ENCODE assay signal across 22 mouse cellular contexts in genomic region chr12:32994081-32994480, GRCm38 (mm10). TPM values are rescaled to one million over a fixed set of nuclear protein-coding genes. Genes with fewer than 3 reads are reported as not detected.
DNase-seq lines count a peak whose midpoint lies in the region; ATAC-seq lines count a peak whose summit lies in the region.
"Had no signal": no experiment of that assay in that cellular context is flagged by ENCODE, and none has a peak within 500 bp of the region (broad histone marks: within the 10 kb centered on the region; RNA-seq: fewer than 3 reads in every experiment).

No protein-coding gene starts in this region.

- no peak overlapping the region for H3K9ac ChIP-seq in limb, embryonic 11.5 days (ENCODE audit: low read length)
- no peak overlapping the region for H3K9ac ChIP-seq in midbrain, embryonic 13.5 days (replicated peaks)
- H3K9ac ChIP-seq: embryonic facial prominence, embryonic 15.5 days; heart, embryonic 13.5 days; hindbrain, embryonic 13.5 days had no signal

- ATAC-seq in limb, embryonic 11.5 days (ENCODE audit: insufficient number of reproducible peaks, low FRiP score, low TSS enrichment, low read depth), result no peak
- no peak for ATAC-seq in midbrain, embryonic 13.5 days
- peak; percentile 76 for ATAC-seq in neutrophil, adult 5-6 weeks (ENCODE audit: extremely low read depth, insufficient number of reproducible peaks, low FRiP score, poor library complexity, severe bottlenecking)
- ATAC-seq: forebrain, embryonic 14.5 days had no signal

- H3K4me3 ChIP-seq in limb, embryonic 11.5 days (ENCODE audit: low read depth, low read length), result no peak overlapping the region
- no peak overlapping the region for H3K4me3 ChIP-seq in limb, embryonic 10.5 days
- no peak overlapping the region for H3K4me3 ChIP-seq in midbrain, embryonic 10.5 days
- H3K4me3 ChIP-seq in midbrain, embryonic 13.5 days (replicated peaks), result no peak overlapping the region
- H3K4me3 ChIP-seq: embryonic facial prominence, embryonic 15.5 days; erythroblast, embryonic 14.5 days; forebrain, embryonic 10.5 days; gastrocnemius, adult 2 months; heart, embryonic 13.5 days; hindbrain, embryonic 13.5 days had no signal

- 67% methylated on average over 5 of the region's 5 CpGs for WGBS in limb, embryonic 11.5 days
- WGBS in limb, embryonic 10.5 days, result 64% methylated on average over 5 of the region's 5 CpGs
- 91% methylated on average over 5 of the region's 5 CpGs for WGBS in midbrain, embryonic 10.5 days
- WGBS in midbrain, embryonic 13.5 days, result 84% methylated on average over 5 of the region's 5 CpGs

- H3K27ac ChIP-seq in limb, embryonic 11.5 days (replicated peaks; ENCODE audit: low read depth, low read length), result no peak overlapping the region
- H3K27ac ChIP-seq in limb, embryonic 10.5 days, result no peak overlapping the region
- H3K27ac ChIP-seq in midbrain, embryonic 10.5 days (replicated peaks), result no peak overlapping the region
- H3K27ac ChIP-seq in midbrain, embryonic 13.5 days, result no peak overlapping the region
- H3K27ac ChIP-seq: embryonic facial prominence, embryonic 15.5 days; forebrain, embryonic 10.5 days; gastrocnemius, adult 2 months; heart, embryonic 13.5 days; hindbrain, embryonic 13.5 days had no signal

- peak; percentile 11 for DNase-seq in limb, embryonic 11.5 days (ENCODE audit: low spot score)
- DNase-seq in limb, embryonic 10.5 days (ENCODE audit: low spot score), result no peak
- DNase-seq in midbrain, embryonic 10.5 days (ENCODE audit: low spot score), result peak; percentile 9
- DNase-seq in A20 (ENCODE audit: low read depth, low spot score), result peak; percentile 84
- DNase-seq in T-cell, adult 2 months (ENCODE audit: low spot score), result no peak
- DNase-seq: adrenal gland, postnatal 10 days; cerebellum, adult 11 months; cerebellum, adult 8-10 months; cerebellum, postnatal 14 days; embryo, embryonic 11 days; gastrocnemius, adult 2 months; gastrocnemius, postnatal 25 days; heart, postnatal 4 days had no signal

- no peaks in the 10 kb centered on the region for H3K9me3 ChIP-seq in limb, embryonic 11.5 days (ENCODE audit: control insufficient read depth, low read length)
- H3K9me3 ChIP-seq in limb, embryonic 10.5 days (replicated peaks), result no peaks in the 10 kb centered on the region
- H3K9me3 ChIP-seq in midbrain, embryonic 10.5 days (replicated peaks), result no peaks in the 10 kb centered on the region
- H3K9me3 ChIP-seq in midbrain, embryonic 13.5 days, result no peaks in the 10 kb centered on the region
- H3K9me3 ChIP-seq: embryonic facial prominence, embryonic 15.5 days; forebrain, embryonic 10.5 days; G1E; heart, embryonic 13.5 days; hindbrain, embryonic 13.5 days had no signal

- no peaks in the 10 kb centered on the region for H3K36me3 ChIP-seq in limb, embryonic 11.5 days (ENCODE audit: control insufficient read depth, insufficient read depth, low read length)
- no peaks in the 10 kb centered on the region for H3K36me3 ChIP-seq in limb, embryonic 10.5 days
- no peaks in the 10 kb centered on the region for H3K36me3 ChIP-seq in midbrain, embryonic 10.5 days
- H3K36me3 ChIP-seq in midbrain, embryonic 13.5 days, result no peaks in the 10 kb centered on the region
- H3K36me3 ChIP-seq: embryonic facial prominence, embryonic 15.5 days; forebrain, embryonic 10.5 days; G1E; heart, embryonic 13.5 days; hindbrain, embryonic 13.5 days had no signal

- H3K27me3 ChIP-seq in limb, embryonic 11.5 days (ENCODE audit: control insufficient read depth, insufficient read depth, low read length), result no peaks in the 10 kb centered on the region
- H3K27me3 ChIP-seq in limb, embryonic 10.5 days (ENCODE audit: low read depth, poor library complexity, severe bottlenecking), result no peaks in the 10 kb centered on the region
- no peaks in the 10 kb centered on the region for H3K27me3 ChIP-seq in midbrain, embryonic 10.5 days (ENCODE audit: low read depth, poor library complexity, severe bottlenecking)
- H3K27me3 ChIP-seq in midbrain, embryonic 13.5 days, result no peaks in the 10 kb centered on the region
- H3K27me3 ChIP-seq: embryonic facial prominence, embryonic 15.5 days; heart, embryonic 13.5 days; hindbrain, embryonic 13.5 days had no signal

- H3K4me2 ChIP-seq in limb, embryonic 11.5 days (ENCODE audit: low read depth, severe bottlenecking), result no peak overlapping the region
- no peak overlapping the region for H3K4me2 ChIP-seq in midbrain, embryonic 13.5 days (replicated peaks)
- H3K4me2 ChIP-seq: embryonic facial prominence, embryonic 15.5 days; heart, embryonic 13.5 days; hindbrain, embryonic 13.5 days had no signal

- no peaks in the 10 kb centered on the region for H3K4me1 ChIP-seq in limb, embryonic 11.5 days (ENCODE audit: control insufficient read depth, insufficient read depth, low read length)
- no peaks in the 10 kb centered on the region for H3K4me1 ChIP-seq in limb, embryonic 10.5 days
- H3K4me1 ChIP-seq in midbrain, embryonic 10.5 days, result no peaks in the 10 kb centered on the region
- no peaks in the 10 kb centered on the region for H3K4me1 ChIP-seq in midbrain, embryonic 13.5 days (replicated peaks)
- H3K4me1 ChIP-seq: hindbrain, embryonic 13.5 days had no signal

RNA-seq across cellular contexts. Expression of gene Sypl, which starts 40.4 kb away (rescaled TPM):
- polyA plus RNA-seq in limb, embryonic 11.5 days (2014; fragmentation: Nextera tagmentation; extraction: Ambion mirVana), result 62.4 and 63.0 TPM in 2 replicates
- 55.7 and 58.7 TPM in 2 replicates for polyA plus RNA-seq in limb, embryonic 10.5 days (2016; fragmentation: Nextera tagmentation; extraction: Ambion mirVana)
- polyA plus RNA-seq in midbrain, embryonic 10.5 days (2016; fragmentation: Nextera tagmentation; extraction: Ambion mirVana), result 41.7 and 47.7 TPM in 2 replicates
- 33.3 and 36.8 TPM in 2 replicates for polyA plus RNA-seq in midbrain, embryonic 13.5 days (2015; fragmentation: Nextera tagmentation; extraction: Ambion mirVana)
- 69.1 and 77.2 TPM in 2 replicates for total RNA-seq in neutrophil, adult 5-6 weeks (2017)

Comparison
In these comparisons a context has a peak if more than half of its experiments do, and no peak if none do; other contexts are left out.
1. DNase-seq: peak in limb, embryonic 11.5 days (single experiment), midbrain, embryonic 10.5 days (single experiment) and A20 (single experiment); none in limb, embryonic 10.5 days (single experiment) and T-cell, adult 2 months (single experiment).